Mouse (Mus musculus): ENCODE data around the gene Slc22a19.
"Not testable (repeated sequence)": the region's sequence is repeated elsewhere in the genome, so short reads cannot be mapped to it uniquely, and the experiment has no call there.

- not testable (repeated sequence) for TF ChIP-seq CTCF (IDR thresholded peaks at IDR 0.05; ENCODE audit: extremely low read depth, insufficient read length, insufficient replicate concordance, low read depth, low read length); POLR2A (IDR thresholded peaks at IDR 0.05; ENCODE audit: low read depth, low read length)
Measured at GRCm38 (mm10) chr19:7753371-7753770, 42.3 kb upstream of the Slc22a19 start.
